Mouse (Mus musculus) neural tube, embryonic 15.5 days (tissue): ENCODE measurements around the gene Lrrc56. TPM values are rescaled to one million over a fixed set of nuclear protein-coding genes. Genes with fewer than 3 reads are reported as not detected.

Experiments
- ATAC-seq: fragments of 200-750 bp; cut with Nextera tagmentation; 2 replicates; pipeline ENCODE4 v1.8.0; 2017; ENCODE audit warnings: mild to moderate bottlenecking, moderate TSS enrichment, moderate library complexity; ENCODE audit not compliant: low FRiP score
- H3K27ac ChIP-seq: fragments of 300-500 bp; sonication (generic); replicated peaks from 2 replicates; pipeline ENCODE4 v1.5.1; 2015; ENCODE audit warnings: mild to moderate bottlenecking, inconsistent platforms
- H3K27me3 ChIP-seq: fragments of 300-500 bp; sonication (generic); replicated peaks from 2 replicates; pipeline ENCODE4 v1.6.1; 2015; ENCODE audit warnings: inconsistent platforms
- H3K36me3 ChIP-seq: fragments of 300-500 bp; sonication (generic); 2 replicates; pipeline ENCODE4 v1.6.1; 2015; ENCODE audit warnings: inconsistent platforms
- H3K4me1 ChIP-seq: fragments of 300-500 bp; sonication (generic); 2 replicates; pipeline ENCODE4 v1.6.1; 2015; ENCODE audit warnings: inconsistent platforms
- H3K4me2 ChIP-seq: fragments of 300-500 bp; sonication (generic); 2 replicates; pipeline ENCODE4 v1.6.1; 2015; ENCODE audit warnings: inconsistent platforms, mild to moderate bottlenecking, moderate library complexity
- H3K4me3 ChIP-seq: fragments of 300-500 bp; sonication (generic); replicated peaks from 2 replicates; pipeline ENCODE4 v1.5.1; 2015; ENCODE audit warnings: mild to moderate bottlenecking, inconsistent platforms
- H3K9ac ChIP-seq: fragments of 300-500 bp; sonication (generic); replicated peaks from 2 replicates; pipeline ENCODE4 v1.6.1; 2015; ENCODE audit warnings: mild to moderate bottlenecking, inconsistent platforms
- H3K9me3 ChIP-seq: fragments of 300-500 bp; sonication (generic); replicated peaks from 2 replicates; pipeline ENCODE4 v1.6.1; 2016; ENCODE audit warnings: inconsistent platforms
- WGBS: fragments of 180-500 bp; shearing (Covaris S2); methylation state at CpG from one replicate; pipeline ENCODE4 v1.1.7; 2015; ENCODE audit warnings: mixed read lengths; 5-methylcytosine and 5-hydroxymethylcytosine counted together
- polyA plus RNA-seq: library from polyadenylated mRNA; unstranded; fragments of >200 nt; fragmentation: Nextera tagmentation; extraction: Ambion mirVana; gene quantifications from 2 replicates; pipeline ENCODE4 v1.2.1, GENCODE M21; 2015

Lrrc56 gene
- polyA plus RNA-seq, 1 experiment from 2014 or later: 9.0 TPM

GRCm38 (mm10) chr7:141213133-141213532 is 19.2 kb downstream of the Lrrc56 start:
- Histone ChIP-seq H3K4me3 (no peak overlapping the region), H3K9ac (no peak overlapping the region), H3K36me3 (0 out of 2 replicates have a peak, but pooled peaks cover under 1% of the 10 kb centered on the region), H3K9me3 (no peaks in the 10 kb centered on the region), H3K4me2 (no peak overlapping the region), H3K27me3 (no peaks in the 10 kb centered on the region), H3K4me1 (peaks cover 24% of the 10 kb centered on the region), H3K27ac (no peak overlapping the region)
- WGBS: 93% methylated on average over 3 of the region's 3 CpGs
- no peak for ATAC-seq

- no peak for ATAC-seq
- 0 out of 2 replicates have a peak, but pooled peaks cover 4% of the 10 kb centered on the region for H3K36me3 ChIP-seq
- 94% methylated on average over 11 of the region's 11 CpGs for WGBS
- peak within 1 kb of the TSS; percentile 39 for H3K9ac ChIP-seq
- peak within 1 kb of the TSS; percentile 77; the same call in 1 of the 2 replicates for H3K27ac ChIP-seq
- no peaks in the 10 kb centered on the region for H3K27me3 ChIP-seq
- H3K4me1 ChIP-seq: peaks cover 24% of the 10 kb centered on the region
- no peaks in the 10 kb centered on the region for H3K9me3 ChIP-seq
- peak within 1 kb of the TSS; percentile 96 for H3K4me2 ChIP-seq
- H3K4me3 ChIP-seq: peak within 1 kb of the TSS; percentile 68
Measured at GRCm38 (mm10) chr7:141213605-141214235, 19.8 kb downstream of the Lrrc56 start, which contains the start of gene Lmntd2. Gene Lmntd2, minus strand, starts transcription at chr7:141214080.

- Histone ChIP-seq H3K4me3 (no peak overlapping the region), H3K9ac (no peak overlapping the region), H3K27me3 (no peaks in the 10 kb centered on the region), H3K4me1 (peaks cover 24% of the 10 kb centered on the region), H3K9me3 (no peaks in the 10 kb centered on the region), H3K36me3 (0 out of 2 replicates have a peak, but pooled peaks cover 4% of the 10 kb centered on the region), H3K4me2 (no peak overlapping the region), H3K27ac (no peak overlapping the region)
- WGBS: 83% methylated on average over 3 of the region's 3 CpGs
- no peak for ATAC-seq
Measured at GRCm38 (mm10) chr7:141214310-141214709, 20.4 kb downstream of the Lrrc56 start.

GRCm38 (mm10) chr7:141215101-141215879 is 21.3 kb downstream of the Lrrc56 start, which contains the start of gene Rassf7:
Gene Rassf7, plus strand, starts transcription at chr7:141215860.
- H3K4me2 ChIP-seq: peak within 1 kb of the TSS; percentile 96
- peak within 1 kb of the TSS; percentile 54 for H3K9ac ChIP-seq
- H3K36me3 ChIP-seq: 0 out of 2 replicates have a peak, but pooled peaks cover 4% of the 10 kb centered on the region
- H3K27me3 ChIP-seq: no peaks in the 10 kb centered on the region
- no peaks in the 10 kb centered on the region for H3K9me3 ChIP-seq
- ATAC-seq: peak; percentile 96
- H3K4me1 ChIP-seq: peaks cover 24% of the 10 kb centered on the region
- peak within 1 kb of the TSS; percentile 77 for H3K27ac ChIP-seq
- H3K4me3 ChIP-seq: peak within 1 kb of the TSS; percentile 68
- WGBS: under 1% methylated on average over 41 of the region's 41 CpGs

- peak; percentile 46 for ATAC-seq
- 1% methylated on average over 42 of the region's 42 CpGs for WGBS
- no peaks in the 10 kb centered on the region for H3K27me3 ChIP-seq
- H3K9me3 ChIP-seq: no peaks in the 10 kb centered on the region
- H3K27ac ChIP-seq: peak overlapping the region; percentile 74
- H3K9ac ChIP-seq: peak overlapping the region; percentile 54
- H3K36me3 ChIP-seq: 0 out of 2 replicates have a peak, but pooled peaks cover 4% of the 10 kb centered on the region
- H3K4me2 ChIP-seq: peak overlapping the region; percentile 96
- peaks cover 28% of the 10 kb centered on the region for H3K4me1 ChIP-seq
- H3K4me3 ChIP-seq: peak overlapping the region; percentile 68
Measured at GRCm38 (mm10) chr7:141215880-141216733, 22.1 kb downstream of the Lrrc56 start.

- no peak overlapping the region for H3K27ac ChIP-seq
- H3K4me3 ChIP-seq: peak overlapping the region; percentile 68; the same call in 1 of the 2 replicates
- 85% methylated on average over 11 of the region's 11 CpGs for WGBS
- no peaks in the 10 kb centered on the region for H3K9me3 ChIP-seq
- no peaks in the 10 kb centered on the region for H3K27me3 ChIP-seq
- H3K4me2 ChIP-seq: peak overlapping the region; percentile 96
- H3K4me1 ChIP-seq: peaks cover 32% of the 10 kb centered on the region
- H3K36me3 ChIP-seq: 0 out of 2 replicates have a peak, but pooled peaks cover 4% of the 10 kb centered on the region
- ATAC-seq: no peak
- H3K9ac ChIP-seq: no peak overlapping the region
Measured at GRCm38 (mm10) chr7:141216894-141217293, 22.9 kb downstream of the Lrrc56 start.

- Histone ChIP-seq H3K4me1 (peaks cover 38% of the 10 kb centered on the region), H3K9me3 (no peaks in the 10 kb centered on the region), H3K27me3 (no peaks in the 10 kb centered on the region), H3K9ac (no peak overlapping the region), H3K27ac (no peak overlapping the region), H3K36me3 (0 out of 2 replicates have a peak, but pooled peaks cover 4% of the 10 kb centered on the region), H3K4me3 (no peak overlapping the region), H3K4me2 (no peak overlapping the region)
- WGBS: 92% methylated on average over 17 of the region's 17 CpGs
- ATAC-seq: no peak
Measured at GRCm38 (mm10) chr7:141217343-141218013, 23.5 kb downstream of the Lrrc56 start.

GRCm38 (mm10) chr7:141218141-141218540 is 24.2 kb downstream of the Lrrc56 start:
- Histone ChIP-seq H3K27me3 (no peaks in the 10 kb centered on the region), H3K4me1 (peaks cover 42% of the 10 kb centered on the region), H3K4me3 (no peak overlapping the region), H3K4me2 (no peak overlapping the region), H3K9ac (no peak overlapping the region), H3K27ac (no peak overlapping the region), H3K36me3 (0 out of 2 replicates have a peak, but pooled peaks cover 4% of the 10 kb centered on the region), H3K9me3 (no peaks in the 10 kb centered on the region)
- no peak for ATAC-seq
- WGBS: 83% methylated on average over 3 of the region's 3 CpGs

- Histone ChIP-seq H3K4me3 (no peak overlapping the region), H3K4me1 (peaks cover 42% of the 10 kb centered on the region), H3K36me3 (0 out of 2 replicates have a peak, but pooled peaks cover 4% of the 10 kb centered on the region), H3K27me3 (no peaks in the 10 kb centered on the region), H3K9me3 (no peaks in the 10 kb centered on the region), H3K4me2 (no peak overlapping the region), H3K9ac (no peak overlapping the region), H3K27ac (no peak overlapping the region)
- WGBS: 93% methylated on average over 5 of the region's 5 CpGs
- no peak for ATAC-seq
Measured at GRCm38 (mm10) chr7:141218557-141219133, 24.7 kb downstream of the Lrrc56 start.

GRCm38 (mm10) chr7:141219558-141220099 is 25.7 kb downstream of the Lrrc56 start:
- H3K27ac ChIP-seq: no peak overlapping the region
- WGBS: 96% methylated on average over 1 of the region's 1 CpGs
- no peaks in the 10 kb centered on the region for H3K9me3 ChIP-seq
- no peak overlapping the region for H3K4me3 ChIP-seq
- no peak for ATAC-seq
- H3K27me3 ChIP-seq: no peaks in the 10 kb centered on the region
- peaks cover 42% of the 10 kb centered on the region for H3K4me1 ChIP-seq
- H3K4me2 ChIP-seq: no peak overlapping the region
- H3K9ac ChIP-seq: no peak overlapping the region
- H3K36me3 ChIP-seq: 0 out of 2 replicates have a peak, but pooled peaks cover 4% of the 10 kb centered on the region
